In the genomic region with DNA sequence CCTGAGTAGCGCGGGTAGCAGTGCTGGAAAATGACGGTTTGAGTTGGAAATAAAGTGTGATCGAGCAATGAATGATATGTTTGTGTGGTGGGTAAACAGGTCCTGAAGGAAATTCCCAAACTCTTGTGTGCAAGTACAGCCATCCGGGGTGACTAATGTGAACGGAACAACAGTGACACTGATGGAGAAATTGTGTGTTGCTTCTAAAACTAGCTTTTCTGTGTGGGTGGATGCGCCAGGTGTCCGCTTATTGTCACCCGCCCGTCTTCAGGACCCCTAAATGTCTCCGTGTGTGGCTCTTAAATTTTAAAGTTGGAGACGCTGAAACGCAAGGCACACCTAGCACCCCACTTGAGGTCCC, we compare ENCODE assay signal across 8 mouse cellular contexts. TPM values are rescaled to one million over a fixed set of nuclear protein-coding genes. Genes with fewer than 3 reads are reported as not detected.
A peak's percentile ranks its signal among the peaks of the same experiment; 100 is the strongest.
DNase-seq lines count a peak whose midpoint lies in the region; ATAC-seq and TF ChIP-seq lines count a peak whose summit lies in the region.

No protein-coding gene starts in this region.

- TF ChIP-seq CTCF in lung, embryonic 14.5 days (IDR thresholded peaks at IDR 0.05; ENCODE audit: low read depth), result no peak
- TF ChIP-seq CTCF in olfactory bulb, adult 2 months (IDR thresholded peaks at IDR 0.05; ENCODE audit: insufficient read depth, low read depth, low read length), result no peak

- peak overlapping the region; percentile 97 for H3K27ac ChIP-seq in lung, embryonic 14.5 days (ENCODE audit: low read depth)
- peak overlapping the region; percentile 99 for H3K27ac ChIP-seq in embryonic facial prominence, embryonic 13.5 days
- H3K27ac ChIP-seq in limb, embryonic 10.5 days, result peak overlapping the region; percentile 95
- peak overlapping the region; percentile 91 for H3K27ac ChIP-seq in olfactory bulb, adult 2 months (ENCODE audit: insufficient read depth, low read depth, low read length)

- no peak for TF ChIP-seq POLR2A in olfactory bulb, adult 2 months (IDR thresholded peaks at IDR 0.05; ENCODE audit: insufficient read depth, low read depth, low read length)

- ATAC-seq in lung, embryonic 14.5 days (ENCODE audit: insufficient read depth), result no peak
- no peak for ATAC-seq in embryonic facial prominence, embryonic 13.5 days (ENCODE audit: insufficient number of reproducible peaks, insufficient read depth, low FRiP score, low TSS enrichment, low read depth)

- DNase-seq in lung, embryonic 14.5 days, result peak; percentile 37
- DNase-seq in lung, postnatal 25 days (ENCODE audit: low spot score), result no peak
- no peak for DNase-seq in limb, embryonic 10.5 days (ENCODE audit: low spot score)
- DNase-seq in thymus, postnatal 0 days (ENCODE audit: low spot score), result no peak
- no peak for DNase-seq in adrenal gland, adult (ENCODE audit: inconsistent age in 2 of 2, low spot score in 1 of 2)
- no peak for DNase-seq in layer of hippocampus, postnatal 10 days (ENCODE audit: low spot score in 2 of 2)

- peaks cover 15% of the 10 kb centered on the region for H3K36me3 ChIP-seq in lung, embryonic 14.5 days (ENCODE audit: insufficient read depth)
- H3K36me3 ChIP-seq in embryonic facial prominence, embryonic 13.5 days, result peaks cover 5% of the 10 kb centered on the region
- peaks cover 23% of the 10 kb centered on the region for H3K36me3 ChIP-seq in limb, embryonic 10.5 days

- peak overlapping the region; percentile 87 for H3K4me3 ChIP-seq in lung, embryonic 14.5 days (ENCODE audit: low read depth, low read length)
- peak overlapping the region; percentile 89 for H3K4me3 ChIP-seq in embryonic facial prominence, embryonic 13.5 days
- H3K4me3 ChIP-seq in limb, embryonic 10.5 days, result peak overlapping the region; percentile 85
- peak overlapping the region; percentile 55 for H3K4me3 ChIP-seq in olfactory bulb, adult 2 months (ENCODE audit: insufficient read depth, low read depth, low read length)

- 31% methylated on average over 13 of the region's 13 CpGs for WGBS in lung, embryonic 14.5 days
- 44% methylated on average over 13 of the region's 13 CpGs for WGBS in embryonic facial prominence, embryonic 13.5 days
- 54% methylated on average over 13 of the region's 13 CpGs for WGBS in limb, embryonic 10.5 days
- WGBS in olfactory bulb, adult 2 months, result 24% methylated on average over 13 of the region's 13 CpGs

- peaks cover 26% of the 10 kb centered on the region for H3K4me1 ChIP-seq in lung, embryonic 14.5 days (ENCODE audit: insufficient read depth)
- peaks cover 56% of the 10 kb centered on the region for H3K4me1 ChIP-seq in embryonic facial prominence, embryonic 13.5 days
- H3K4me1 ChIP-seq in limb, embryonic 10.5 days, result peaks cover 62% of the 10 kb centered on the region
- H3K4me1 ChIP-seq in olfactory bulb, adult 2 months (ENCODE audit: control insufficient read depth, insufficient read depth, low read length), result peaks cover 22% of the 10 kb centered on the region

- peak overlapping the region; percentile 58 for H3K9ac ChIP-seq in lung, embryonic 14.5 days
- peak overlapping the region; percentile 69 for H3K9ac ChIP-seq in embryonic facial prominence, embryonic 13.5 days

- no peaks in the 10 kb centered on the region for H3K27me3 ChIP-seq in lung, embryonic 14.5 days (ENCODE audit: insufficient read depth, low read length)
- no peaks in the 10 kb centered on the region for H3K27me3 ChIP-seq in embryonic facial prominence, embryonic 13.5 days
- H3K27me3 ChIP-seq in limb, embryonic 10.5 days (ENCODE audit: low read depth, poor library complexity, severe bottlenecking), result no peaks in the 10 kb centered on the region

- no peaks in the 10 kb centered on the region for H3K9me3 ChIP-seq in lung, embryonic 14.5 days (ENCODE audit: low read depth, low read length)
- H3K9me3 ChIP-seq in embryonic facial prominence, embryonic 13.5 days, result no peaks in the 10 kb centered on the region
- no peaks in the 10 kb centered on the region for H3K9me3 ChIP-seq in limb, embryonic 10.5 days (replicated peaks)

- H3K4me2 ChIP-seq in lung, embryonic 14.5 days, result peak overlapping the region; percentile 76
- peak overlapping the region; percentile 83 for H3K4me2 ChIP-seq in embryonic facial prominence, embryonic 13.5 days

RNA-seq across cellular contexts. Expression of gene Sec14l1, which starts 0.8 kb away (rescaled TPM):
- 44.3 and 46.2 TPM in 2 replicates for polyA plus RNA-seq in lung, embryonic 14.5 days (2014; fragmentation: Nextera tagmentation; extraction: Ambion mirVana)
- 44.3 and 47.3 TPM in 2 replicates for polyA plus RNA-seq in embryonic facial prominence, embryonic 13.5 days (2015; fragmentation: Nextera tagmentation; extraction: Ambion mirVana)
- 40.1 and 47.8 TPM in 2 replicates for polyA plus RNA-seq in limb, embryonic 10.5 days (2016; fragmentation: Nextera tagmentation; extraction: Ambion mirVana)
- polyA plus RNA-seq in olfactory bulb, adult 2 months (2012; ENCODE audit: insufficient read depth, insufficient read length, low replicate concordance, missing spikeins), result not detected in 2 replicates
- 35.9 and 37.7 TPM in 2 replicates for polyA plus RNA-seq in thymus, postnatal 0 days (2015; fragmentation: Nextera tagmentation; extraction: Ambion mirVana)
- 100 to 1,000 TPM; 151 to 152 TPM for total RNA-seq in layer of hippocampus, postnatal 10 days (2021)
